Mouse (Mus musculus) stomach, postnatal 0 days (tissue): ENCODE measurements around the gene Teddm2.

Source experiments
- CTCF ChIP-seq: IDR thresholded peaks from 2 replicates; pipeline ENCODE4 v1.5.1; 2016; ENCODE audit warnings: antibody characterized with exemption, low read depth, mild to moderate bottlenecking, moderate library complexity
- EP300 ChIP-seq: optimal IDR thresholded peaks from 2 replicates; pipeline ENCODE3; 2016; ENCODE audit warnings: antibody characterized with exemption

- TF ChIP-seq CTCF (no peak), EP300 (no peak)
Measured at GRCm38 (mm10) chr1:153921642-153922041, 21.6 kb upstream of the Teddm2 start.
